Mouse (Mus musculus) kidney, adult 8-10 months (tissue): ENCODE data around the gene Mfsd1.

Experiments used
- DNase-seq, 2 experiments: peaks; one replicate each; pipeline ENCODE4 v3.0.0; 2022

The Mfsd1 gene

DNA sequence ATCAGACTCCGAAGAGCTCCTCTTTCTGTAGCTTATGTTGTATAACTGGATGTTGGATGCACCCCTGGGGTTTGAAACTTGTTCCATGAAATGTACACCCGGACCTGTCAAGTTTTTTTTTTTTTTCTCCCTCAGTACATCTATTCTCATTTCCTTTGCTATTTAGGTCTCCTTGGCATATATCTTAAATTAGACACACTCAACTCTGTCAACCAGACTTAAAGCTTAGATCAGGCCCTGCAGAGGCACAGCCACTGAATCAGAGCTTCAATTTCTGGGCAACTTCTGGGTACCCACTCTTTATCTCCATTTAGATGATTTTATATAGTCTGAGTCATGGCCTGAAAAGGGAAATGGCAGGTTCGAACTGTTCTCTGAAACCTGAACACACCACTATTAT, 60.6 kb downstream of the Mfsd1 start:
- no peak for DNase-seq

DNA sequence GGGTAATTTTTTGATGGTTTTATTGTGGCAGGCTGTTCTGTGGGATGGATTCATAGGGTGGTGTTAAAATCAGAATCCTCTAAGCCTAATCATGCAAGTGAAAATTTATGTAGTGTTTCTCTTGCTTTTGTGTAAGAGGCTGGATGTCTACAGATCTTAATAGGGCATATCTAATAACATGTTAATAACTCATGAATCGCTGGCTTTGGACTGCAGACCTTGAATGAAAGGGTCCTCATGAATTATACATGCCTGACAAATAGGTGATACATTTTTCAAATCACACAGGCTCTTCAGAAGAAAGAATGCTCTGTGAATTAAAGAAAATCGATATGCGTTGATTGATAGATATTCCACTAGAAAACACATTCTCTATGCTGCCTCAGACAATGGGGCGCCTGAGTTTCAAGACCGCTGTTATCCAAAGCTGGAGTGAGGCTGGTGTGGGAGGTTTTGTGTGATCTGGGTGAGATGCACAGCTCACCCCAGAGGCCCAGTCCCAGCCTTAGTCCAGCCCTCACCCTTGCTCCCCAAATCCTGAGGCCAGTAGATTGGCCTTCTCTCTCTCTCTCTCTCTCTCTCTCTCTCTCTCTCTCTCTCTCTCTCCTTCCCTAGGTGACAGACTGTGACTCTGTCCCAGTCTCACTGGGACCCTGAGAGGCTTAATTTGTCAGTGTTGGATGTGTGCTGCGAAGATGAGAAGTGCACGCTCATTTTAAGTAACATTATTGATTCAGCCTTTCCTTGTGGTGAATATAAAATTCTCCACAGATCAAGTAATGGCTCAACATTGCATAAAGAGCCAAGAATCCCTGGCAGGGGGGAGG, 63.3 kb downstream of the Mfsd1 start:
- DNase-seq, result no peak
